Mouse (Mus musculus) limb, embryonic 11.5 days (tissue): ENCODE data around the gene Mgarp. TPM values are rescaled to one million over a fixed set of nuclear protein-coding genes. Genes with fewer than 3 reads are reported as not detected.
"Not testable (repeated sequence)": the region's sequence is repeated elsewhere in the genome, so short reads cannot be mapped to it uniquely, and the experiment has no call there.

ENCODE experiments used
- ATAC-seq: fragments of 200-750 bp; cut with Nextera tagmentation; 2 replicates; pipeline ENCODE4 v1.8.0; 2017; ENCODE audit warnings: low read depth; ENCODE audit not compliant: insufficient number of reproducible peaks, low FRiP score, low TSS enrichment
- DNase-seq: peaks from one replicate; pipeline ENCODE4 v3.0.0-alpha.2; 2015; ENCODE audit warnings: low spot score
- H3K27ac ChIP-seq: fragments of 300-500 bp; sonication (generic); replicated peaks from 2 replicates; pipeline ENCODE4 v1.5.1; 2014; ENCODE audit warnings: low read depth, mild to moderate bottlenecking, low read length
- H3K27me3 ChIP-seq: fragments of 300-500 bp; sonication (generic); 2 replicates; pipeline ENCODE4 v1.6.1; 2014; ENCODE audit warnings: mild to moderate bottlenecking, low read length, mixed read lengths; ENCODE audit not compliant: control insufficient read depth, insufficient read depth
- H3K36me3 ChIP-seq: fragments of 300-500 bp; sonication (generic); 2 replicates; pipeline ENCODE4 v1.6.1; 2014; ENCODE audit warnings: mild to moderate bottlenecking, low read length, moderate library complexity, mixed read lengths; ENCODE audit not compliant: control insufficient read depth, insufficient read depth
- H3K4me1 ChIP-seq: fragments of 300-500 bp; sonication (generic); 2 replicates; pipeline ENCODE4 v1.6.1; 2014; ENCODE audit warnings: low read length, mixed read lengths; ENCODE audit not compliant: control insufficient read depth, insufficient read depth
- H3K4me2 ChIP-seq: fragments of 300-500 bp; sonication (generic); 2 replicates; pipeline ENCODE4 v1.6.1; 2014; ENCODE audit warnings: low read depth, mild to moderate bottlenecking, moderate library complexity; ENCODE audit not compliant: severe bottlenecking
- H3K4me3 ChIP-seq: fragments of 300-500 bp; sonication (generic); 2 replicates; pipeline ENCODE4 v1.5.1; 2014; ENCODE audit warnings: low read depth, low read length
- H3K9ac ChIP-seq: fragments of 300-500 bp; sonication (generic); 2 replicates; pipeline ENCODE4 v1.6.1; 2014; ENCODE audit warnings: mild to moderate bottlenecking, low read length
- H3K9me3 ChIP-seq: fragments of 300-500 bp; sonication (generic); 2 replicates; pipeline ENCODE4 v1.6.1; 2016; ENCODE audit warnings: low read length; ENCODE audit not compliant: control insufficient read depth
- WGBS: fragments of 180-500 bp; shearing (Covaris S2); extraction: QIAGEN DNeasy Blood & Tissue Kit; methylation state at CpG from one replicate; pipeline ENCODE4 v1.1.7; 2014; 5-methylcytosine and 5-hydroxymethylcytosine counted together
- polyA plus RNA-seq: library from polyadenylated mRNA; unstranded; fragments of >200 nt; fragmentation: Nextera tagmentation; extraction: Ambion mirVana; gene quantifications from 2 replicates; pipeline ENCODE4 v1.2.1, GENCODE M21; 2014

The Mgarp gene
- polyA plus RNA-seq = 2.4 and 5.0 TPM in 2 replicates

- no peak within 1 kb of the TSS for H3K27ac ChIP-seq
- peak within 1 kb of the TSS; percentile 71 for H3K4me2 ChIP-seq
- DNase-seq (peak; percentile 87), ATAC-seq (peak; percentile 75; the same call in 1 of the 2 replicates)
- H3K4me3 ChIP-seq = peak within 1 kb of the TSS; percentile 28
- no peaks in the 10 kb centered on the region for H3K4me1 ChIP-seq
- H3K9me3 ChIP-seq = no peaks in the 10 kb centered on the region
- no peaks in the 10 kb centered on the region for H3K36me3 ChIP-seq
- WGBS = 3% methylated on average over 41 of the region's 41 CpGs
- H3K9ac ChIP-seq = peak within 1 kb of the TSS; percentile 51
- peaks cover 13% of the 10 kb centered on the region for H3K27me3 ChIP-seq
Measured at GRCm38 (mm10) chr3:51396219-51397068, at the start of gene Mgarp. Mgarp (minus strand) TSS chr3:51396738.

- peaks cover 2% of the 10 kb centered on the region; the same call in 1 of the 2 replicates for H3K36me3 ChIP-seq
- H3K4me2 ChIP-seq = no peak overlapping the region
- H3K27ac ChIP-seq = no peak overlapping the region
- WGBS = 95% methylated on average over 3 of the region's 3 CpGs
- no peak overlapping the region for H3K4me3 ChIP-seq
- DNase-seq (no peak), ATAC-seq (no peak)
- H3K9ac ChIP-seq = no peak overlapping the region
- no peaks in the 10 kb centered on the region for H3K4me1 ChIP-seq
- no peaks in the 10 kb centered on the region for H3K9me3 ChIP-seq
- H3K27me3 ChIP-seq = no peaks in the 10 kb centered on the region
Measured at GRCm38 (mm10) chr3:51434871-51435595, 38.5 kb upstream of the Mgarp start.

- H3K4me2 ChIP-seq, H3K36me3 ChIP-seq, H3K4me3 ChIP-seq, H3K27ac ChIP-seq, H3K4me1 ChIP-seq, H3K27me3 ChIP-seq, H3K9ac ChIP-seq, ATAC-seq, DNase-seq, H3K9me3 ChIP-seq: not testable (repeated sequence)
- WGBS = 86% methylated on average over 5 of the region's 5 CpGs
Measured at GRCm38 (mm10) chr3:51434364-51434763, 37.8 kb upstream of the Mgarp start.

GRCm38 (mm10) chr3:51425394-51425793 lies 28.9 kb upstream of the Mgarp start:
- Histone ChIP-seq H3K36me3 (no peaks in the 10 kb centered on the region), H3K4me1 (no peaks in the 10 kb centered on the region), H3K27me3 (no peaks in the 10 kb centered on the region), H3K4me2 (no peak overlapping the region), H3K27ac (no peak overlapping the region), H3K9me3 (no peaks in the 10 kb centered on the region), H3K9ac (no peak overlapping the region), H3K4me3 (no peak overlapping the region)
- DNase-seq (no peak), ATAC-seq (no peak)

- Histone ChIP-seq H3K9ac (no peak overlapping the region), H3K4me1 (peaks cover 7% of the 10 kb centered on the region; the same call in 1 of the 2 replicates), H3K4me2 (no peak overlapping the region), H3K36me3 (no peaks in the 10 kb centered on the region), H3K27ac (no peak overlapping the region), H3K4me3 (no peak overlapping the region), H3K27me3 (no peaks in the 10 kb centered on the region), H3K9me3 (no peaks in the 10 kb centered on the region)
- 94% methylated on average over 3 of the region's 3 CpGs for whole genome bisulfite sequencing
- DNase-seq (no peak), ATAC-seq (no peak)
Measured at GRCm38 (mm10) chr3:51421921-51422320, 25.4 kb upstream of the Mgarp start.

GRCm38 (mm10) chr3:51417966-51418365 lies 21.4 kb upstream of the Mgarp start:
- no peak for DNase-seq
- no peaks in the 10 kb centered on the region for H3K36me3 ChIP-seq
- H3K9me3 ChIP-seq = no peaks in the 10 kb centered on the region
- H3K4me3 ChIP-seq = no peak overlapping the region
- ATAC-seq = no peak
- no peak overlapping the region for H3K27ac ChIP-seq
- WGBS = 79% methylated on average over 2 of the region's 2 CpGs
- no peak overlapping the region for H3K9ac ChIP-seq
- peaks cover 7% of the 10 kb centered on the region for H3K4me1 ChIP-seq
- no peaks in the 10 kb centered on the region for H3K27me3 ChIP-seq
- no peak overlapping the region for H3K4me2 ChIP-seq

- Histone ChIP-seq H3K4me1 (peaks cover 7% of the 10 kb centered on the region), H3K9ac (no peak overlapping the region), H3K4me3 (peak overlapping the region; percentile 99), H3K27me3 (no peaks in the 10 kb centered on the region), H3K9me3 (no peaks in the 10 kb centered on the region), H3K36me3 (no peaks in the 10 kb centered on the region), H3K27ac (no peak overlapping the region), H3K4me2 (peak overlapping the region; percentile 46)
- no peak for DNase-seq
- 52% methylated on average over 2 of the region's 2 CpGs for WGBS
- no peak for ATAC-seq
Measured at GRCm38 (mm10) chr3:51417485-51417884, 20.9 kb upstream of the Mgarp start.

GRCm38 (mm10) chr3:51417135-51417458 lies 20.6 kb upstream of the Mgarp start:
- peak overlapping the region; percentile 97 for H3K9ac ChIP-seq
- no peak overlapping the region for H3K27ac ChIP-seq
- ATAC-seq = no peak
- no peaks in the 10 kb centered on the region for H3K36me3 ChIP-seq
- no peak for DNase-seq
- no peaks in the 10 kb centered on the region for H3K27me3 ChIP-seq
- H3K4me3 ChIP-seq = peak overlapping the region; percentile 99
- 9% methylated on average over 8 of the region's 8 CpGs for WGBS
- peak overlapping the region; percentile 46 for H3K4me2 ChIP-seq
- no peaks in the 10 kb centered on the region for H3K9me3 ChIP-seq
- H3K4me1 ChIP-seq = peaks cover 7% of the 10 kb centered on the region
